Mouse (Mus musculus) embryo, embryonic 11.5 days (tissue): ENCODE measurements around the gene Ccdc114.
"Not testable (repeated sequence)": the region's sequence is repeated elsewhere in the genome, so short reads cannot be mapped to it uniquely, and the experiment has no call there.

Experiments used
- DNase-seq: peaks from one replicate; pipeline ENCODE4 v3.0.0-alpha.2; 2012; ENCODE audit warnings: low read depth, low spot score

The Ccdc114 gene

DNA sequence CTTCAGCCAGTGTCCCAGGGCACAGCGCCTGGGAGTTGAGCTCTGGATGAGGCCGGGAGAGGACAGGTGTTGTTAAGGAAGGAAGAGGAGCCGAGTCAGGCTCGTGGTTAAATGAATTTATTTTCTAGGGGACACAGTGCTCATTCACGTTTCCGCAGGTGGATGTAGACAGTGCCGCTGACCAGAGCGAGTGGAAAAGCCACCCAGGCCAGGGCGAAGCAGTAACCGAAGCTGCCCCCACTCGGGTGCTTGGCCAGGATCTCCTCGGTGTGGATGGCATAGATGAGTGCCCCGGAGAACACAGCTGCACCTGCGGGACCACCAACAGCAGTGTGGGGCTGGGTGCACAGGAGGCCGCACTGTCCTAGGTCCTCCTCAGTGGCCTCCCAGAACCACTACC is 5.9 kb upstream of the Ccdc114 start:
- DNase-seq: no peak

DNA sequence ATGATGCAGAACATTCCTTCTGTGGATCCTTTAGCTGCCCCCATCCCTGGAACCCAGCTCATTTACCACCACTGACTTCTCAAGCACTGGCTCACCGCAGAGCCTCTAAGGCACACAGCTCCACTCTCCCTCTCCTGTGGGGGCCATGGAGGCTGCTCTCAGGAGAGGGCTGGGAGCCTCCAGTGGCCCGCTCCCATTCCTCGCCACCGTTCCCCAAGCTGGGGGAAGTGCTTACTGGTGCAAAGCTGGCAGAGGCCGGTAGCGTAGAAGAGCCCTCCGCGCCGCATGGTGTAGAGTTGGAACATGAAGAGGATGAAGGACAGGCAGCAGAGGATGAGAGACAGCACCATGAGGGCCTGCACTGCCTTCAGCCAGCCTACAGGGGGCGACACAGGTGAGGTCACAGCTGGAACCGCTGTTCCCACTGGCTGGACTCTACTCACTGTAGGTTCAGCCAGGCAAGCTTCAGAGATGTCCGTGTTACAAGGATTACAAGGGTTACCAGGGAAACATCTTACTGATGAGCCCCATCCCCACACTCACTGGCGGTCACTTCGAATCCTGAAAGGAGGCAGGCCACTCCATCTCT is 4.7 kb upstream of the Ccdc114 start:
- DNase-seq: no peak

DNA sequence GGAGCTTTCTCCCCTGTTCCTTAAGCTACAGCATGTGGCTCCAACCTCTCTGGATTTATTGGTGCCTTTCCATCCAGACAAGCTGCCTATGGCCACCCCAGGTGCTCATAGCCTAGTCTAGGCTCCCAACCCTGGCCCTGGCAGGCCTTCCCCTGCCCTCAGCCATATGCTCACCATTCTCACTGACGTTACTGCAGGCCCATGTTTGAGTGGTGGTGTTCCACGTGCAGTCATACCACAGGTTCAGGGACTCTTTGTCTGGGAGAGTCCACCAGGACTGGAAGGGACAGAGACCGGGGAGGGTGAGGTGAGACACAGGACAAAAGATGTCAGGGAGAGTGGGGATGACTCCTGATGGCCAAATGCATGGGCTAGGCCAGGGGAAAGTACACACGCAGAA is 4.1 kb upstream of the Ccdc114 start:
- DNase-seq: no peak

DNA sequence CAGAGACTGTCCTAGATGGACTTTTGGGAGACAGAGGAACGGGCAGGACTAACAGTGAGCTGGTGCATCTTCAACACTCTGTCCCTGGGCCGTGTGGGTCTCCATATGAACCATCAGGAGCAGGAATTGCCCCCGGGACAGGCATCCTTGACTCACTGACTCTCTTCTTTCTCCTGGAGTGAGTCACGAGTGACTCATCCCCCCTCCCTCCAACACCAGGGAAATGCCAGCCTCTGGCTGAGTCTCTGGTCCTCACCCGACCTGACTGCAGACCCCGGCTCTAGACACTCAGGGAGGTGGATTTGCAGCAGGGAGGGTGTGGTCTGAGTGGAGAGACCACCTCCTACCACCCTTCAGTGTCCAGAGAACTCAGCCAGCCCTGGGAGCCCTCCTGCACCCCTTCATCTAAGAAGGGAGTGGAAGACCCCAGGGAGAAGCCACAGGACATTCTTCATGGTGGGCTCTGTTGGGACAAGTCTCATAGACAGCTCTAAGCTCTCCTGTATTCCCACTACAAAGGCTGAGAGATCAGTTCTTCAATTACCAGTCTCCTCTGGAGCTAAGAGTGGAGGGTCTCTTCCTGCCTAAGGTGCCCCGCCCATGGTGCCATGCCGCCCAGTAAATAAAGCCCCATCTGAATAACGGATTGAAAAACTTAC is 3.2 kb upstream of the Ccdc114 start:
- no peak for DNase-seq

DNA sequence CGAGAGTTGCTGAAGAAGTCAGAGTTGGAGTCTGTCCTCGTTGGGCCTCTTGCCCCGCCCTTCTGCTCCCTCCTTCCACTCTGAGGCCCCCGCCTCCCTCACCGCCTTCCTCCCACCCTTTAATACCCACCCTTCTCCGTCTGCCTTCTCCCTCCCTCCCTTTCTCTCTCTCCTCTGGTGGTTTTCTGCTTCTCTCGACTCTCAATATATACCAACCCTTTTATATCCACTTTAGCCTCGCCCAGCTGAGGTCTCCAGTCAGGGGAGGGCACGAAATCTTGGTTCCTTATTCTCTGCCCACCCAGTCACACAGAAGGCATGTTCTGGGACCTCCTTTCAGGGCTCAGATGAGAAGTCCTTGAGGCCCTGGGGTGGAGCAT is 2.6 kb upstream of the Ccdc114 start, which contains the start of gene Emp3:
Emp3 (minus strand) TSS at position 163 of the 380 bp plus-strand sequence.
- DNase-seq: no peak

DNA sequence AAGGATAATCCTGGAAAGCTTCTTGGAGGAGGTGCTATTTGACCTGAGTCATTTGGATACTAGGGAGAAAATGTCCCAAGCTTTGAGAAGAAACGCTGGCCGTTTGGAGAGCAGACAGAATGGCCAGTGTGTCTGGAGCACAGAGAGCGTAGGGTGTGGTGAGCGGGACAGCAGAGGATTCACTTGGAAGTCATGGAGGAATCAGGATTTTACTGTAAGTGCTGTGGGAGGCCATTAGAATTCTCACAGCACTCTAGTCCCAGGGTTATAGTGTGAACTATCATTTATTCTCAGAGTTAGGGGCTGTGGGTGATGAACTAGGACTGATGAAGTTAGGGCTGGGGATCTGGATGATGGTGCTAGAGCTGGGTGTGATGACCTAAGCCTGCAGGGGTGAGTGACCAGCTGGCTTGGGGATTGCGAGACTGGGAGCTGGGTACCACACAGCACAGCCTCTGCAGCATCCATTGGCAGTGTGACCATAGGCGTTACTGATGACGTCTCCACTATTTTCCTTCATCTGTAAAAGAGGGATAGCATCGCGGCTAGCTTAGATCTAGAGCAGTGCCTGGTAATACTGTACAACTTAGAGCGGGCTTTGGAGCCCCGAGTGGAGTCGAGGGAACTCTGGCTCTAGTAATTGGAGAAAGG is 1.8 kb upstream of the Ccdc114 start:
- no peak for DNase-seq

DNA sequence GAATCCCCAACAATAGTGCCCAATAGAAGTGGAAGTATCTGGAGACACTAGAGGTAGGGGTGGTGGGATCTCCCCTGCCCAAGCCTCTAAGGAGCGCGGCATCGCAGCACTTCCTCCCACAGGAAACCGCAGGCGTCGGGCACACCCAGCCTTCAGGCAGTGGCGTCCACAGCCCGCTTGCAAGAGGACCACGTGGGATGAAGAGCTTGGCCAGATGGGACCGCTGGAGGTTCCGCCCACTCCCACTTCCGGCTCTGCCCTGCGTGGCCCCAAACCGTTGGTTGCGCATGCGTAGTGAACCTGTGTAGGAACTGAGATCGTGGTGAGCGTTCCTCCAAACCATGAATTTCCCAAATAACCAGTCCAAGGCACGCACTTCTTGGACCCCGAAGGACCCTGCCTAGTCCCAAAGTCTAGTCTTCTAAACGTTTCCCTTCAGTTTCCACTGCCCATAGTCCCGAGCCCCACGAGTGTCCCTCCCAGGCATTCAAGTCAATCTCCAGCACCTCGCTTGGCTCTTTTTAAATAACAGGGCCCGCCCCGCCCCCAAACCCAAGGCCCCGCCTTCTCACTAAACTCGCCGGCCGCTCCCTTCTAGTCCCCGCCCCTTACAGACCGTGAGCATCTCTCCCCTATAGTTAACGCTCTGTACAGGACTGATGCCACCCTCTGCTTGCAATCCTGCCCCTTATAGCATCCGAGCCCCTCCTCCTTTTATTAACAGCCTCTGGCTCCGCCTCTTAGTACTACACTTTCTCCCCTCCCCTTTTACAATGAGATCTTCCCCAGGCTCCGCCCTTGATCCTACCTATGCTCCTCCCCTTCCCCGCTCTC is 727 bp upstream of the Ccdc114 start:
- peak; percentile 90 for DNase-seq

DNA sequence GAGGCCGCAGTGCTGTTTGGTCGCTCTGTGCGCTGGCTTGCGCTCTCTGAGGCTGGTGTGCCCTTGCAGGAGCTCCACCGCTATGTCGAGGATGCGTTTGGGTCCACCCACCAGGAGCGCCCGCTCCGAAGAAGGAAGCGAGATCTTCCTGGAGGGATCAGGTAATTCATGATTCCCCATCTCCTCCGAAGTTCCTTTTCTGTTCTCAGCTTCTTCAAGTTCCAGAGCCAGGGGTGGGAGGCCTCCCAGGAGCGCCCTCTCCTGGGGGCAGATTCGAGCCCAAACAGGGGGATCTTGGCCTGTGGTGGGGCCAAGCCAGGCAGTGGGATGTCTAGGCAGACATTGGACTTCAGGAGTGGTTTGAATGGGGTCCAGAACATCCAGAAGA is 551 bp downstream of the Ccdc114 start:
- DNase-seq: no peak

DNA sequence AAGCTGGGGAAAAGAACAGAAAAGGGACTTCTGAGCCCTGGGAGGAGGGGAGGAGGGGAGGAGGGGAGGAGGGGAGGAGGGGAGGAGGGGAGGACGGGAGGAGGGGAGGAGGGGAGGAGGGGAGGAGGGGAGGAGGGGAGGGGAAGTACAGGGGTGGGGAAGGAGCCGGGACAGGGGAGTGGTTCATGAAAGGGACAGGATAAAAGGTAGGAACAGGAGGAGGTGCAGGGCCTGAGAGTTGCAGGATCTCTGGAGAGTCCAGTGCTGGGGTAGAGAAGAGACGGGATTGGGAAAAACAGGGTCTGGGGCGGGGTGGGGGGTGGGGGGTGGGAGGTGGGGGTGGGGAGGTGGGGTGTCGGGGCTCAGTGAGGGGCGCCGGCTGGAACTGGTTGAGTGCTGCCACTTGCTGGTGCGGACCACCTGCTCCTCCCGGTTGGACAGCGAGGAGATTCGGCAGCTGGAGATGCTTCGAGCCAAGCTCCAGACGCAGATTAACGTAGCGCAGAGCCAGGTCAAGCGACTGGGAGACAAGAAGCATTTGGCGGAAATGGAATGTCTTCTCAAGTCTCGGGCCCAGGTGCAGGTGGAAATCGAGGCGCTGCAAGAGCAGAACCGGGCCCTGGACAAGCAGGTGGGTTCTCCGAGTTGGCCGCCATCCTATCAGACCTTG is 4.9 kb downstream of the Ccdc114 start:
- DNase-seq: no peak

DNA sequence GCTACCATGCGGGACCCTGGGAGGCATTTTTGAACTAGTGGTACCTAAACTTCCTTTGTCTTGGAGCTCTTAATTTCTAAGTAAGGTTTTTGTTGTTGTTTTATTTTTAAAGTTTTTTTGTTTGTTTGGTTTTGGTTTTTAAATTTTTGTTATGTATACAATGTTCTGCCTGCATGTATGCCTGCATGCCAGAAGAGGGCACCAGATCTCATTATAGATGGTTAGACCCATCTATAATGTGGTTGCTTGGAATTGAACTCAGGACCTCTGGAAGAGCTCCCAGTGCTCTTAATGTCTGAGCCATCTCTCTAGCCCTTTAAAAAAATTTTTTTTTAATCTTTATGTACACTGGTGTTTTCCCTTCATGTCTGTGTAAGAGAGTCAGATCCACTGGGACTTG is 5.8 kb downstream of the Ccdc114 start:
- DNase-seq: no peak

DNA sequence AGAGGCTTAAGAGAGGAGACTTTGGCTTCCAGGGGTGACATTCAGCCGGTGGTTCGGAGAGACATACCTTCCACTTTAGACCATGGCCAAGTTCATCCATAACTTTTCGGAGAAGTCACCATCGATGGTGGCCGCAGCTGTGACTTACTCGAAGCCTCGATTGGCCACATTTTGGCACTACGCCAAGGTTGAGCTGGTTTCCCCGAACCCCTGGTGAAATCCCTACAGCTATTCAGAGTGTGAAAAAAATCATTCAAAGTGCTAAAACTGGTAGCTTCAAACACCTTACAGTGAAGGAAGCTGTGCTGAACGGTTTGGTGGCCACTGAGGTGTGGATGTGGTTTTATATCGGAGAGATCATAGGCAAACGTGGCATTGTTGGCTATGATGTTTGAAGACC is 9.9 kb downstream of the Ccdc114 start:
- DNase-seq: not testable (repeated sequence)

DNA sequence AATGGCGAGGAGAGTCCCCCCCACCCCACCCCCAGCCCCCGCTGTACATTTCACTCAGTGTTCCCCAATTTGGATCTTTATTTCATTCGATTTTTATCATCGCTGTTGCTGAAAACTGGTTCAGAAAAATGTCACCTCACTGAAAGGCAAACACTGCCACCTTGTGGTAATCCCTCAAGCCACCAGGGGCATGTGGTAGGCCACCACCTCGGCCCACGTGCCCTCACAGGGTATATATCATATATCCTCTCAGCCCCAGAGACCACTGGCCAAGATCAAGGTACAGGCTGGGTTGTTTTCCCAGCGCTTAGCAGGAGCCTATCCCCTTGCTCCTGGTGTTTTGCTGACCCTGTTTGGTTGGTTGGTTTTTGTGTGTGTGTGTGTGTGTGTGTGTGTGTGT is 11.2 kb downstream of the Ccdc114 start:
- peak; percentile 55 for DNase-seq

DNA sequence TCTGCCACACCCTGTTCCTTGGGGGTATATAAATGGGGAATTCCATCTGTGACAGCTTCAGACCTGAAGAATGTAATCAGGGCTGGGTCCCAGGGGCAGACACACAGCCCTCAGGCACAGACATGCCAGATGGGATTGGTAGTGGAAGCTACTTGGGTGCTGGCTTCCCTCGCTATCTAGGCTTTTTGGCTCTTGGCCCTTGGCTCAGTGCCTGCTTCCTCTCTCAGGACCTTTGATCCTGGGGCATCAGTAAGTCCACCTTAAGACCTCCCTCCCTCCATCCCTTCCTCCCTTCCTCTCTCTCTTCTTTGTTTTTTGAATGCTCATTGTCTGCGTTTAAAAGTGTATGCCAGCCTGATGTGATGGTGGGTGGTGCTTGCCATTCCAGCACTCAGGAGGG is 16.0 kb downstream of the Ccdc114 start:
- DNase-seq: no peak

DNA sequence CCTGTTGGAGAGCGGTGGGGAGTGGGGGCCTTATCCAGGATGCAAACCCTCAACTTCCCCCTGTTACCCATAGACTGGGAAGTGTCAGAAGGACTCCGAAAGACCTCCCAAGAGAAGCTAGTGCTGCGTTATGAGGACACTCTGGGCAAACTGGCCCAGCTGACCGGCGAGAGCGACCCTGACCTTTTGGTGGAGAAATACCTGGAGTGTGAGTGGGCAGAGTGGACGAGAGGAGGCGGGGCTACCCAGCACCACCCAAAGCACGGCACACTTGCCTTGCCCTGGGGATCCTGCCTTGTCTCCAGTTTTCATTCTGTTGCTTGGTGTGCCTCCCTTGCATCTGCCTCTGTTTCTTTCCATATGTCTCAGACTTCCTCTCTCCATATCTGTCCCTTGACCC is 18.1 kb downstream of the Ccdc114 start:
- DNase-seq: no peak

DNA sequence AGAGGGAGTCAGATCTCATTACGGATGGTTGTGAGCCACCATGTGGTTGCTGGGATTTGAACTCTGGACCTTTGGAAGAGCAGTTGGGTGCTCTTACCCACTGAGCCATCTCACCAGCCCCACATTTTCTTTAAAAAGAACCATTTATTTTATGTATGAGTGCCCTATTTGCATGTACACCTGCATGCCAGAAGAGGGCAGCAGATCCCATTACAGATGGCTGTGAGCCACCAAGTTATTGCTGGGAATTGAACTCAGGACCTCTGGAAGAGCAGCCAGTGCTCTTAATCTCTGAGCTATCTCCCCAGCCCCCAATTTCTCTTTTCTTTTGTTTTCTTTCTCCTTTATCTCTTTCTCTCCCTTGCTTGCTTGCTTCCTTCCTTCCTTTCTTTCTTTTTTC is 19.4 kb downstream of the Ccdc114 start:
- not testable (repeated sequence) for DNase-seq

DNA sequence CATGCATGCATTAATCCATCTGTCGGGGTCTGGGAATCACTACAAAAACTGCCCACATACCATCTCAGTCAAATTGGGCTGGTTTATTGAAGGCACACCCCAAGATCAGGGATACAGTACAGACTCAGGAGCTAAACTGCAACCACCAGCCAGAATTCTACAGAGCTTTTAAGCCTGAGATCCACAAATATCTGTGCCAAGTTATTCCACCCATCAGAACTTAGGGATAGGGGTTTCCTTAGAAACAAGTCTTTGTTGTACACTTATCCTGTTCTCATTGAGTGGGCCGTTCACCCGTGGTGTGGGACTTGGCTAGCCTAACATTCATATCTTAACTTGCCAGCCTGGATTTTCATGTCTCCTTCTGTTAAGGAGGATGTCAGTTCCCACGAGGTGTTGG is 25.2 kb downstream of the Ccdc114 start:
- DNase-seq: no peak

DNA sequence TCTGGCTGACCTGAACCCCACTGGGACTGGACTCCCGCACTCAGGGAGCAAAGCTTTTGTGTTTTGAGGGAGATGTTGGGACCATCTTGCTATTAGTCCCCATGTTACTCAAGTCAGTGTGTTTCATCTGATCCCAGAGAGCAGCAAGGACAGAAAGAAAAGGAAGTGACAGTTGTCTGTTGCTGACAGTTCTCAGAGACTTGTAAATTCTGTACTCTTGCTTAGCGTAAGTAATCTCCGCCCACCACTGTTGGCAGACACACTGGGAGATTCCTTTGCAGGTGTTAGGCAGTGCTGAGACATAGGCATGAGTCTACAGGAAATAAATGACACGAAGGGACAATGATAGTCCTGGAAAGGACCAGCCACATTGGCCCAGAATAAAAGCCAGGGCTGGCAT is 32.7 kb downstream of the Ccdc114 start:
- no peak for DNase-seq

DNA sequence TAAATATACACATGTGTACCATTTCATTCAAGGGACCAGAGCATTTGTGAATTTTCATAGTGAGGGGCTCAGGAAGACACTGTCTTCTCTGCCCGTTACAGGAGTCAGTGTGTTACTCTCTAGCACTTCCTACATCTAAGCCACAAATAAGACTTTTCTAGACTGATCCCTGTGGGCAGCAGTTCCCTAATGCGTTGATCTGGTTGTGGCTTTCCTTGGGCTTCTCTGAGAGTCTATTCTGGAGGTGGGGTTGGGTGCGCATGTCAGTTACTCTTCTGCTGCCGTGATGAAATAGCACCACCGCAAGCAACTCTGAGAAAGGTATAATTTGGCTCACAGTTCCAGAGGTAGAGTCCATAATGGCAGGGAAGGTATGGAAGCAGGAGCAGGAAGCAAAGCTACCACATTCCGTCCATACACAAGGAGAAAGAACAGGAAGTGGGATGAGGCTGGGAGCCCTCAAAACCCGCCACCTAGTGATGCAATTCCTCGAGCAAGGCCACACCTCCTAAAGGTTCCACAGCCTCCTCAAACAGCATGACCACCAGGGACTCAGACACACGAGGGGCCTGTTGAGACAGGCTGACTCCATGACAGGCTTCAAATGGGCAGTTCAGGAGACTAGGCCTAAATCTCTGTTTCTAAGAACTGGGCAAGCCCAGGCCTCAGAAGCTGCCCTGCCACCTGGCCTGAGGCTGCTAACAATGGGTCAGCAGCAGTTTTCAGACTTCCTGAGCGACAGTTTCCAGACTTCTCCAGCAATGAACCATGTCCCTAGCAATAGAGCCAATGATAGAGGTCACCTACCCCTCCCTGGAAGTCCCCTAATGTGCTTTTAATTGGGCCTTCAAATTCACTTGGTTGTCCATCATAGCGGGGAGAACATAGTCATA is 48.2 kb downstream of the Ccdc114 start:
- DNase-seq: no peak

DNA sequence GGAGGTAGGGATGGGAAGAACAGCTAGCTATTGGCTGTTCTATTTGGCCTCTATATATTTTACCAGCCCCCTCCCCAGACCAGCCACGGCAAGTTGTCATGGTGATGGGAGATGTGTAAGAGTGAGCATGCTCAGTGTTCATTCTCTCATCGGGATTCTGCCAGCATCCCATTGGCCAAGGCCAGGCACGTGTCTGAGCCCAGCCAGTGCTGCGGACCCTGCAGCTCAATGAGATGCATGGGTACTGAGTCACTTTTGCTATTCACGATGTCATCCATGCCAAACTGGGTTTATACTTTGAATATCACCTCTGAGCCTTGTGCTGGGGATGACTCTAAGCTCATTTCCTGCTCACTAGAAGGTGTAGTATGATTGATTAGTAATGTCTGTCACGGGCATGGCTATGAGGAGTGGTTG is 49.4 kb downstream of the Ccdc114 start:
- no peak for DNase-seq

DNA sequence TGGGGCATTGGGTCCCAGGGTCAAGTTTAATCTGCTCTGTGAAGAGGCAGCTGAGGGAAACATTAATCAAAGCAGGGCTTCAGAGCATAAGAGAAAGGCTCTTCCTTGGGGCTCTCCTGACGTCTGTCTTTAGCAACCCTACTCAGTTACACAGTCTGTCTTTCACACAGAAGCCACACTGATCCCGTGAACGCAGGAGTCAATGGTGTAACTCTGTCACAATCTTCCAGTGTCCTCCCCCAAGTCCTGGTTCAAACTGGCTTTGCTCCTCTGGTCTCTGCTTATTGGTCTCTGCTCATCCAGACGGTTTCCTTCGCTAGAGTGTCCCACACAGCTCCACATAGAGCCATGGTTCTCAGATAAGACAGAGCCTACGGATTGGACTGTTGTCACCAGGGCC is 50.2 kb downstream of the Ccdc114 start:
- no peak for DNase-seq

DNA sequence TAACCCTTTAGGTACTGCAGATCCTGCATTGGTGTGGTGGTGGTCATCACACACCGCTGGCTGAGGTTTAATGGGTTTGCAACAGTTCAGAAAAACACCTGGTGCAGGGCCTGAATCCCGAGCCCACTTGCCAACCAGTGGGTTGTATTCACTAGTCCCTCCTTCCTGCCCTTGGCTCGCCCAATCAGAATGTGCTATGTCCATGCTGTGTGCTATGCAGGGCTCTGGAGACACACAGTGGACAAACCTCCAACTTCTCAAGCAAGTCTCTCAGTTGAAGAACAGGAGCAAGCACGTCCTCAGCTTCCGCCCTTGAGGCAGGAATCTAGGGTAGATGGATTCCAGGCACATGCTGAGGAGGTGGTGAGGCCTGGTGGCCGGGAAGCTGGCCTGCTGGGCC is 50.6 kb downstream of the Ccdc114 start:
- DNase-seq: no peak
